In genomic region chr11:8545798-8546197, GRCm38 (mm10) we compare ENCODE assay signal across 9 mouse cellular contexts.
DNase-seq lines count a peak whose midpoint lies in the region; ATAC-seq and TF ChIP-seq lines count a peak whose summit lies in the region.
"Had no signal": no experiment of that assay in that cellular context is flagged by ENCODE, and none has a peak within 500 bp of the region (broad histone marks: within the 10 kb centered on the region; RNA-seq: fewer than 3 reads in every experiment).

No protein-coding gene starts in this region.

- no peak for ATAC-seq in erythroblast, adult 5-6 weeks (replicated peaks; ENCODE audit: low FRiP score, poor library complexity, severe bottlenecking)
- ATAC-seq in erythroid progenitor cell, adult 5-6 weeks (replicated peaks; ENCODE audit: low FRiP score, poor library complexity, severe bottlenecking), result no peak

- TF ChIP-seq CTCF in lung, adult 2 months (IDR thresholded peaks at IDR 0.05; ENCODE audit: insufficient read depth, low read length), result peak; percentile 64

- H3K4me3 ChIP-seq in lung, adult 2 months (replicated peaks; ENCODE audit: extremely low read depth, low read depth, low read length), result no peak overlapping the region
- H3K4me3 ChIP-seq: embryonic facial prominence, embryonic 13.5 days had no signal

- peak; percentile 67 for DNase-seq in adrenal gland, postnatal 14 days
- DNase-seq in adrenal gland, postnatal 25 days, result no peak
- peak; percentile 42 for DNase-seq in ovary, postnatal 14 days (ENCODE audit: low spot score)
- DNase-seq in ovary, postnatal 36 days (ENCODE audit: low spot score), result no peak
- DNase-seq in lung, adult 2 months, result no peak
- DNase-seq in thymus, postnatal 4 days, result peak; percentile 54

- WGBS in lung, adult 2 months, result 78% methylated on average over 1 of the region's 1 CpGs

- no peak for TF ChIP-seq POLR2A in lung, adult 2 months (IDR thresholded peaks at IDR 0.05; ENCODE audit: borderline replicate concordance, extremely low read depth, low read depth, low read length)

- no peaks in the 10 kb centered on the region for H3K4me1 ChIP-seq in lung, adult 2 months (ENCODE audit: control insufficient read depth, insufficient read depth, low read length)

Comparison
In these comparisons a context has a peak if more than half of its experiments do, and no peak if none do; other contexts are left out.
1. DNase-seq: peak in adrenal gland, postnatal 14 days (single experiment), ovary, postnatal 14 days (single experiment) and thymus, postnatal 4 days (single experiment); none in adrenal gland, postnatal 25 days (single experiment), ovary, postnatal 36 days (single experiment) and lung, adult 2 months (single experiment).